Mouse (Mus musculus): ENCODE results near the gene Rbsn. TPM values are rescaled to one million over a fixed set of nuclear protein-coding genes. Genes with fewer than 3 reads are reported as not detected.

Rbsn gene
- polyA plus RNA-seq (2015; fragmentation: Nextera tagmentation; extraction: Ambion mirVana) = 35.6 and 37.7 TPM in 2 replicates

GRCm38 (mm10) chr6:92214773-92215449, at the start of gene Rbsn:
Rbsn (minus strand) TSS chr6:92214925.
- no peaks in the 10 kb centered on the region for H3K9me3 ChIP-seq (replicated peaks)
- H3K4me2 ChIP-seq = peak within 1 kb of the TSS; percentile 98
- peak within 1 kb of the TSS; percentile 86 for H3K9ac ChIP-seq
- WGBS = 10% methylated on average over 35 of the region's 35 CpGs
- H3K4me1 ChIP-seq = peaks cover 12% of the 10 kb centered on the region
- peaks cover 5% of the 10 kb centered on the region for H3K36me3 ChIP-seq (ENCODE audit: poor library complexity, severe bottlenecking)
- H3K4me3 ChIP-seq = peak within 1 kb of the TSS; percentile 95
- peaks cover 3% of the 10 kb centered on the region; the same call in 1 of the 2 replicates for H3K27me3 ChIP-seq
- peak within 1 kb of the TSS; percentile 67 for H3K27ac ChIP-seq
- peak; percentile 99 for ATAC-seq

GRCm38 (mm10) chr6:92261162-92261843, 46.6 kb upstream of the Rbsn start:
- Histone ChIP-seq H3K36me3 (ENCODE audit: poor library complexity, severe bottlenecking) (no peaks in the 10 kb centered on the region), H3K4me2 (no peak overlapping the region), H3K9me3 (replicated peaks) (no peaks in the 10 kb centered on the region), H3K9ac (no peak overlapping the region), H3K27me3 (no peaks in the 10 kb centered on the region), H3K27ac (no peak overlapping the region), H3K4me3 (no peak overlapping the region), H3K4me1 (no peaks in the 10 kb centered on the region)
- 72% methylated on average over 4 of the region's 4 CpGs for WGBS
- ATAC-seq = no peak

- H3K4me3 ChIP-seq = no peak overlapping the region
- no peak for ATAC-seq
Measured at GRCm38 (mm10) chr6:92255346-92255745, 40.6 kb upstream of the Rbsn start.

GRCm38 (mm10) chr6:92253253-92253870, 38.6 kb upstream of the Rbsn start:
- ATAC-seq = no peak
- Histone ChIP-seq H3K36me3 (ENCODE audit: poor library complexity, severe bottlenecking) (no peaks in the 10 kb centered on the region), H3K9ac (no peak overlapping the region), H3K9me3 (replicated peaks) (no peaks in the 10 kb centered on the region), H3K4me2 (no peak overlapping the region), H3K27ac (no peak overlapping the region), H3K27me3 (no peaks in the 10 kb centered on the region), H3K4me1 (no peaks in the 10 kb centered on the region), H3K4me3 (no peak overlapping the region)
- WGBS = 88% methylated on average over 3 of the region's 3 CpGs

More at GRCm38 (mm10) chr6:92255346-92255745, 40.6 kb upstream of the Rbsn start:
- Histone ChIP-seq H3K9me3 (replicated peaks) (no peaks in the 10 kb centered on the region), H3K4me2 (no peak overlapping the region), H3K36me3 (ENCODE audit: poor library complexity, severe bottlenecking) (no peaks in the 10 kb centered on the region), H3K27me3 (no peaks in the 10 kb centered on the region), H3K4me1 (no peaks in the 10 kb centered on the region), H3K9ac (no peak overlapping the region), H3K27ac (no peak overlapping the region)

GRCm38 (mm10) chr6:92247215-92247919, 32.6 kb upstream of the Rbsn start:
- Histone ChIP-seq H3K36me3 (ENCODE audit: poor library complexity, severe bottlenecking) (no peaks in the 10 kb centered on the region), H3K4me3 (no peak overlapping the region), H3K27me3 (peaks cover 44% of the 10 kb centered on the region), H3K4me1 (peaks cover 4% of the 10 kb centered on the region; the same call in 1 of the 2 replicates), H3K4me2 (no peak overlapping the region), H3K27ac (no peak overlapping the region), H3K9ac (no peak overlapping the region), H3K9me3 (replicated peaks) (no peaks in the 10 kb centered on the region)
- WGBS = 5% methylated on average over 7 of the region's 7 CpGs
- no peak for ATAC-seq

- Histone ChIP-seq H3K4me3 (no peak overlapping the region), H3K9ac (no peak overlapping the region)
- WGBS = 2% methylated on average over 3 of the region's 3 CpGs
Measured at GRCm38 (mm10) chr6:92246335-92246734, 31.6 kb upstream of the Rbsn start.

GRCm38 (mm10) chr6:92244591-92244990, 29.9 kb upstream of the Rbsn start, which contains the start of gene Trh:
Trh (minus strand) TSS chr6:92244650.
- Histone ChIP-seq H3K9ac (peak within 1 kb of the TSS; percentile 57), H3K4me2 (peak within 1 kb of the TSS; percentile 65), H3K27me3 (peaks cover 46% of the 10 kb centered on the region), H3K9me3 (replicated peaks) (no peaks in the 10 kb centered on the region), H3K27ac (no peak within 1 kb of the TSS), H3K4me1 (peaks cover 4% of the 10 kb centered on the region; the same call in 1 of the 2 replicates), H3K36me3 (ENCODE audit: poor library complexity, severe bottlenecking) (no peaks in the 10 kb centered on the region), H3K4me3 (peak within 1 kb of the TSS; percentile 37)
- ATAC-seq = no peak
- WGBS = under 1% methylated on average over 31 of the region's 31 CpGs

More at GRCm38 (mm10) chr6:92246335-92246734, 31.6 kb upstream of the Rbsn start:
- Histone ChIP-seq H3K4me1 (peaks cover 4% of the 10 kb centered on the region; the same call in 1 of the 2 replicates), H3K27me3 (peaks cover 46% of the 10 kb centered on the region), H3K4me2 (no peak overlapping the region), H3K9me3 (replicated peaks) (no peaks in the 10 kb centered on the region), H3K36me3 (ENCODE audit: poor library complexity, severe bottlenecking) (no peaks in the 10 kb centered on the region), H3K27ac (no peak overlapping the region)
- no peak for ATAC-seq

GRCm38 (mm10) chr6:92241178-92241906, 26.6 kb upstream of the Rbsn start:
- peak; percentile 97 for ATAC-seq
- 61% methylated on average over 3 of the region's 3 CpGs for WGBS
- Histone ChIP-seq H3K36me3 (ENCODE audit: poor library complexity, severe bottlenecking) (no peaks in the 10 kb centered on the region), H3K27ac (no peak overlapping the region), H3K27me3 (peaks cover 41% of the 10 kb centered on the region), H3K4me1 (peaks cover 4% of the 10 kb centered on the region; the same call in 1 of the 2 replicates), H3K9ac (no peak overlapping the region), H3K4me3 (no peak overlapping the region), H3K9me3 (replicated peaks) (no peaks in the 10 kb centered on the region), H3K4me2 (no peak overlapping the region)

GRCm38 (mm10) chr6:92235036-92235435, 20.3 kb upstream of the Rbsn start:
- H3K27ac ChIP-seq = no peak overlapping the region
- no peak overlapping the region for H3K9ac ChIP-seq
- no peaks in the 10 kb centered on the region for H3K4me1 ChIP-seq
- no peaks in the 10 kb centered on the region for H3K36me3 ChIP-seq (ENCODE audit: poor library complexity, severe bottlenecking)
- ATAC-seq = no peak
- WGBS = 59% methylated on average over 12 of the region's 12 CpGs
- H3K9me3 ChIP-seq (replicated peaks) = no peaks in the 10 kb centered on the region
- H3K27me3 ChIP-seq = no peaks in the 10 kb centered on the region
- H3K4me2 ChIP-seq = no peak overlapping the region
- H3K4me3 ChIP-seq = no peak overlapping the region

- H3K4me3 ChIP-seq = no peak overlapping the region
- ATAC-seq = no peak
- no peak overlapping the region for H3K27ac ChIP-seq
- no peaks in the 10 kb centered on the region for H3K36me3 ChIP-seq (ENCODE audit: poor library complexity, severe bottlenecking)
- H3K4me2 ChIP-seq = no peak overlapping the region
- WGBS = 76% methylated on average over 4 of the region's 4 CpGs
- H3K4me1 ChIP-seq = no peaks in the 10 kb centered on the region
- no peak overlapping the region for H3K9ac ChIP-seq
- no peaks in the 10 kb centered on the region for H3K27me3 ChIP-seq
- H3K9me3 ChIP-seq (replicated peaks) = no peaks in the 10 kb centered on the region
Measured at GRCm38 (mm10) chr6:92231762-92232161, 17.0 kb upstream of the Rbsn start.

- no peaks in the 10 kb centered on the region for H3K27me3 ChIP-seq
- H3K9ac ChIP-seq = no peak overlapping the region
- H3K27ac ChIP-seq = no peak overlapping the region
- no peak overlapping the region for H3K4me2 ChIP-seq
- no peaks in the 10 kb centered on the region for H3K9me3 ChIP-seq (replicated peaks)
- no peaks in the 10 kb centered on the region for H3K4me1 ChIP-seq
- ATAC-seq = no peak
- no peak overlapping the region for H3K4me3 ChIP-seq
- WGBS = 83% methylated on average over 1 of the region's 1 CpGs
- no peaks in the 10 kb centered on the region for H3K36me3 ChIP-seq (ENCODE audit: poor library complexity, severe bottlenecking)
Measured at GRCm38 (mm10) chr6:92231356-92231755, 16.6 kb upstream of the Rbsn start.

All from forebrain, embryonic 13.5 days (tissue).